Mouse (Mus musculus) liver, embryonic 14.5 days (tissue): ENCODE measurements around the gene Tdrd3.

ENCODE experiments used
- CTCF ChIP-seq: IDR thresholded peaks from 2 replicates; pipeline ENCODE4 v1.5.1; 2016; ENCODE audit warnings: antibody characterized with exemption, low read depth, control low read depth
- EP300 ChIP-seq: IDR thresholded peaks from 2 replicates; pipeline ENCODE4 v1.6.1; 2016; ENCODE audit warnings: antibody characterized with exemption, low read depth

- no peak for TF ChIP-seq CTCF
- no peak for TF ChIP-seq EP300
Observed at GRCm38 (mm10) chr14:87568447-87568908, 152.0 kb downstream of the Tdrd3 start.
